Mouse (Mus musculus) heart, postnatal 0 days (tissue): ENCODE results near the gene 4931422A03Rik. TPM values are rescaled to one million over a fixed set of nuclear protein-coding genes. Genes with fewer than 3 reads are reported as not detected.

ENCODE experiments used
- ATAC-seq: fragments of 200-750 bp; cut with Nextera tagmentation; 2 replicates; pipeline ENCODE4 v1.8.0; 2017; ENCODE audit warnings: low read depth, moderate number of reproducible peaks, moderate library complexity; ENCODE audit not compliant: insufficient read depth
- DNase-seq: peaks from one replicate; pipeline ENCODE4 v3.0.0-alpha.2; 2016; ENCODE audit warnings: low spot score
- H3K27ac ChIP-seq: fragments of 300-500 bp; sonication (generic); 2 replicates; pipeline ENCODE4 v1.5.1; 2014; ENCODE audit warnings: low read depth, mild to moderate bottlenecking
- H3K27me3 ChIP-seq: fragments of 300-500 bp; sonication (generic); 2 replicates; pipeline ENCODE4 v1.6.1; 2014; ENCODE audit warnings: low read length, mixed read lengths; ENCODE audit not compliant: control insufficient read depth, insufficient read depth
- H3K36me3 ChIP-seq: fragments of 300-500 bp; sonication (generic); replicated peaks from 2 replicates; pipeline ENCODE4 v1.6.1; 2014; ENCODE audit warnings: low read length, mixed read lengths; ENCODE audit not compliant: control insufficient read depth, insufficient read depth
- H3K4me1 ChIP-seq: fragments of 300-500 bp; sonication (generic); 2 replicates; pipeline ENCODE4 v1.6.1; 2014; ENCODE audit warnings: antibody characterized with exemption; ENCODE audit not compliant: control insufficient read depth, insufficient read depth
- H3K4me2 ChIP-seq: fragments of 300-500 bp; sonication (generic); 2 replicates; pipeline ENCODE4 v1.6.1; 2014; ENCODE audit warnings: low read depth, mild to moderate bottlenecking, low read length, moderate library complexity
- H3K4me3 ChIP-seq: fragments of 300-500 bp; sonication (generic); 2 replicates; pipeline ENCODE4 v1.5.1; 2014; ENCODE audit warnings: low read depth, low read length
- H3K9ac ChIP-seq: fragments of 300-500 bp; sonication (generic); replicated peaks from 2 replicates; pipeline ENCODE4 v1.6.1; 2014; ENCODE audit warnings: low read depth, low read length, mixed read lengths
- H3K9me3 ChIP-seq: fragments of 300-500 bp; sonication (generic); replicated peaks from 2 replicates; pipeline ENCODE4 v1.6.1; 2016; ENCODE audit warnings: low read length; ENCODE audit not compliant: control insufficient read depth
- CTCF ChIP-seq: IDR thresholded peaks from 2 replicates; pipeline ENCODE4 v1.5.1; 2016; ENCODE audit warnings: antibody characterized with exemption, control low read depth, low read depth
- EP300 ChIP-seq: IDR thresholded peaks from 2 replicates; pipeline ENCODE4 v1.6.1; 2016; ENCODE audit warnings: antibody characterized with exemption, low read depth
- WGBS: fragments of 180-500 bp; shearing (Covaris S2); extraction: QIAGEN DNeasy Blood & Tissue Kit; methylation state at CpG from one replicate; pipeline ENCODE4 v1.1.7; 2014; 5-methylcytosine and 5-hydroxymethylcytosine counted together
- polyA plus RNA-seq: library from polyadenylated mRNA; unstranded; fragments of >200 nt; fragmentation: Nextera tagmentation; extraction: Ambion mirVana; gene quantifications from 2 replicates; pipeline ENCODE4 v1.2.1, GENCODE M21; 2015
- total RNA-seq: library from RNA; depleted of rRNA; stranded (reverse); fragments of >200 nt; gene quantifications from 2 replicates; pipeline ENCODE4 v1.2.3, GENCODE M21; 2014; ENCODE audit warnings: low replicate concordance

Gene 4931422A03Rik
- total and polyA plus RNA-seq, 2 experiments from 2014 or later = 1.1 TPM; not detected in 1

DNA sequence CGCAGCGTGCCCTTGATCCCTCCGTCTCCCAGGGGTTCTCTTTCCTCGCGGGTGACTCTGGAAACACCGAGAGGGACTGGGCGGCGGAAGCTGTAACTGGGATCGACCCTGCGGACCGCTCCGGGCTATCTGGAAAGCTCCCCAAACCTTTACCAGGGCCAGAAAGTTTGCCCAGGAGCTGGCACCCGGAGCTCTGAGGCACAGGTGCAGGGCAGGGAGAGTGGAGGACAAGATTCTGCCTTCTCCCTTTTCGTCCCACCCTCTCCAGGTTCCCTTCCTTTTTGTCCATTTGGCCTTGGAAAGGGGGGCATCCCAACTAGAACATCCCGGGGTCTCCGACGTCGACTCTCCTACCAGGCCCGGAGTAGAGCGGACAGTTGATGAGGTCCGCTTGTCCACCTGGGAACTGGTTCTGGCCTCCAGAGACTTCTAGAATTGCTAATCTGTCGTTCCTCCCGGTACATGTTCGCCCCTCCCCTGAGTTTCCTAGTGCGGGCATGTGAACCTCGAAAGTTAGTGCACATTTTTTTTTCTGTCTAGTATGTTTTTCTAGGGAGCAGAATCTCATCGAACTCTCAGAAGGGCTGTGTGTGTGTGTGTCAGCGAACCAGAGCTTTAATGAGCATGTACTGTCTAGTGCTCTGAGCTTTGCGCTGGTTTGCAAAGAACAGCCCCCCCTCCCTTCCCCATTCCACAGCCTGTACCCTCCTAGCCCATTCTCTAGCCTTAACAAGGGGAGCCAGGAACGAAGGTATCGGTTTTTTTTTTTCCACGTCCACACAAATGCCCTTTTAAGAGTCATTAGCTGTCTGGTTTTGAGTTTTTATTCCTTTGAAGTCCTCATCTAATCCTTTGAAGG, 57.1 kb downstream of the 4931422A03Rik start:
- Histone ChIP-seq H3K4me3 (peak overlapping the region; percentile 91), H3K4me1 (0 out of 2 replicates have a peak, but pooled peaks cover 2% of the 10 kb centered on the region), H3K36me3 (no peaks in the 10 kb centered on the region), H3K4me2 (peak overlapping the region; percentile 97), H3K27me3 (peaks cover 62% of the 10 kb centered on the region), H3K27ac (peak overlapping the region; percentile 69), H3K9me3 (no peaks in the 10 kb centered on the region), H3K9ac (peak overlapping the region; percentile 71)
- DNase-seq = no peak
- TF ChIP-seq EP300 (no peak), CTCF (no peak)
- WGBS = 5% methylated on average over 32 of the region's 32 CpGs
- 0 out of 2 replicates have a peak, but pooled peaks have one; percentile 27 for ATAC-seq

DNA sequence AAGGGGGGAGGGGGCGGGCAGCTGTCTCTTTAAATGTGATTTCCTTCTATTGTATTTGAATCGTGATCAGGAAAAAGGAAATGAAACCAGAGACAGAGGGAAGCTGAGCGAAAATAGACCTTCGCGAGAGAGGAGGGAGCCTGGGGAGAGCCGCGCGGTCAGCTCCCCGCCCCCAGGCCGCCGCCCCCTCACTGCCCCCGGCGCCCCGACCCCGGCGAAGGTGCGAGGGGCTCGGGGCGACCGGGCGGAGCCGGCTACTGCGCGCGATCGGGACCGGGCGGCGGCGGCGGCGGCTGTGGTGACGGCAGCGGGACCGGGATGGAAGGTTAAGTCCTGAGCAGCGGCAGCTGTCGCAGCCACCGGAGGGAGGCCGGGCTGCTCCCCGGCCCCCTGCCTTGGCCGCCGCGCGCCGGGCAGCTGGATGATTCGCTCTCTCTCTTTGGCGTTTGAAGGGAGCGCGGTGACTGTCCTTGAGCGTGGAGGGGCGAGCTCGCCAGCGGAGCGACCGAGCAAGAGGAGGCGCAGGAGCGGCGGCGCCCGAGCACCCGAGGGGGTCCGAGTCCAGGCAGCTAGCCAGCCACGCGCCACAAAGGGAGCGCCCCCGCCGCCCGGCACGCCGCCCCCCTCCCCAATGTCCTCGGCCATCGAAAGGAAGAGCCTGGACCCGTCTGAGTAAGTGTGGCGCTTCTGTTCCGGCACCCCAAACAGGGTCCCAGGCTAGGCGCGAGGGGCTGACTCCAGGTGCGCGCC, 57.9 kb downstream of the 4931422A03Rik start:
- peaks cover 67% of the 10 kb centered on the region for H3K27me3 ChIP-seq
- peak overlapping the region; percentile 71 for H3K9ac ChIP-seq
- ATAC-seq = peak; percentile 59
- H3K4me2 ChIP-seq = peak overlapping the region; percentile 97
- under 1% methylated on average over 75 of the region's 79 CpGs for WGBS
- no peaks in the 10 kb centered on the region for H3K9me3 ChIP-seq
- peak; percentile 58 for DNase-seq
- H3K36me3 ChIP-seq = no peaks in the 10 kb centered on the region
- TF ChIP-seq EP300 (no peak), CTCF (no peak)
- H3K27ac ChIP-seq = peak overlapping the region; percentile 69
- 0 out of 2 replicates have a peak, but pooled peaks cover 2% of the 10 kb centered on the region for H3K4me1 ChIP-seq
- H3K4me3 ChIP-seq = peak overlapping the region; percentile 91

DNA sequence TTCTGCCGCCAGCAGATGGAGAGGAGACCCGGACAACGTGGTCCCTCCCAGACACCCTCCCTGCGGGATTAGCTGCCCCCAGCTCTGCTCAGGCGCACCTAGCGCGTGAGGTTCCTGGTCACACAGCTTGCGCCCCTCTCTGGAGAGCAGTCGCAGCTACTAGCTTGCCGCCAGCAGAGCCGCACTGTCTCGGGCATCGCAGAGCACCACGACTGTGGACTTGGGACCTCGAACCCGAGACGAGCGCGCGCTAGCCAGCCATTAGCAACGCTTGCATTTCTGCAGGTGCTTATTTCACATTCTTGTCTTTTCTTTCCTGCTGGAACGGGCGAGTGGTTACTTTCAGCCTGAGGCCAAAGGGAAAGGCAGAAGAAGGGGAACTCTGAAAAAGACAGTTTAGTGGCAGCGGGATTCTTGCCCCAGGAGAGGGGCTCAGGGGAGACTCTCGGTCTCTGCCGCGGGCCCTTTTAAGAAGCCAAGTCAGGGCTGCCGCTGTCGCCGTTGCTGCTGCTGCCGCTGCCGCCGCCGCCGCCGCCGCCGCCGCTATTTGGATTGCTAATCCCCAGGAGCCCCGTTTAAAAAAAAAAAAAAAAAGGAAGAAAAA, 58.6 kb downstream of the 4931422A03Rik start:
- H3K36me3 ChIP-seq = no peaks in the 10 kb centered on the region
- H3K4me1 ChIP-seq = 0 out of 2 replicates have a peak, but pooled peaks cover 2% of the 10 kb centered on the region
- H3K9ac ChIP-seq = peak overlapping the region; percentile 71
- peak; percentile 81 for ATAC-seq
- TF ChIP-seq CTCF (peak; percentile 29; the same call in 1 of the 2 replicates), EP300 (no peak)
- H3K4me2 ChIP-seq = peak overlapping the region; percentile 97
- peaks cover 64% of the 10 kb centered on the region for H3K27me3 ChIP-seq
- H3K27ac ChIP-seq = peak overlapping the region; percentile 69
- peak; percentile 59 for DNase-seq
- no peaks in the 10 kb centered on the region for H3K9me3 ChIP-seq
- under 1% methylated on average over 40 of the region's 40 CpGs for whole genome bisulfite sequencing
- peak overlapping the region; percentile 91 for H3K4me3 ChIP-seq

DNA sequence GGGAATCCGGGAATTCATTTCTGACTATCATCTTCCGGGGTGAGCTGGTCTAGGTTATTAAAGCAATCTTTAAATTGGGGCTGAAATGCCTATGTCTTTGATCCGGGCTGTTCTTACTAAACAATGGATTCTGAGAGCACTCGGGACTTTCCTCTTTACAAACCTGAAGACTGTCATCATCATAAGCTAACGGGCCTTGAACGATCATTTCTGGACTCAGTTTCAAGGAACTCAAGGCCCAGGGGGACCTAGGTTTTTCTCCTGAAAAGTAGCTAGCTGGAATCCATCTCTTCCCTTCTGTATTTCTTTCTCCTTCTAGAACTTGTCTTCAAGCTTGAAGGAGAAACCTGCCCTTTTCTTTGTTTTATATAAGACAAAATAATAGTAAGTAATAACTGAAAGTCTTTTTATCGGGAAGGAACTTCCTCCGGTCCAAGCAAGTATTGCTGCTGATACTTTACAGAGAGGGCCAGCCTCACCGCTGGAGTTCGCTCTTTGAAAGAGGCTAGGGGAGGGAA, 59.2 kb downstream of the 4931422A03Rik start:
- DNase-seq = no peak
- ATAC-seq = no peak

DNA sequence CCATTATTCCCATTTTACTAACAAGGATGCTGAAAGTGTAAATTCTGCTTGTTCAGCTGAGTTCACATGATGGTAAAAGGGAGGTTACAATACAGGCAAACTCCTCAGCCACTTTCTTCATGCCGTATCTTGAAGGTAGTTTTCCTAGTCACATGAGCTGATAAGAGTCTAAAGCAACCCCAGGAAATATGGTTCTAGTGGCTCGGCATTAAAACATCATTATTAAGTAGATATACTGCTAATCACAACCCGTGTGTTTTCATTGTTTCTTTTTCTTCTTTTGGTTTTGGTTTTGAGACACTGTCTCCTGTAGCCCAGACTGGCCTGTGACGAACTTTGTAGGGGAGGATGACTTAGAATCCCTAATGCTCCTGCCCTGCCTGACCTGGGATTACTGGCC, 60.0 kb downstream of the 4931422A03Rik start:
- no peak for ATAC-seq
- Histone ChIP-seq H3K9ac (no peak overlapping the region), H3K4me2 (no peak overlapping the region), H3K27me3 (peaks cover 60% of the 10 kb centered on the region), H3K36me3 (no peaks in the 10 kb centered on the region), H3K4me3 (no peak overlapping the region), H3K4me1 (0 out of 2 replicates have a peak, but pooled peaks cover 2% of the 10 kb centered on the region), H3K9me3 (no peaks in the 10 kb centered on the region), H3K27ac (no peak overlapping the region)
- DNase-seq = no peak
- TF ChIP-seq EP300 (no peak), CTCF (no peak)
- whole genome bisulfite sequencing = 61% methylated on average over 4 of the region's 4 CpGs

More for the DNA sequence above, 59.2 kb downstream of the 4931422A03Rik start:
- Histone ChIP-seq H3K4me3 (peak overlapping the region; percentile 91), H3K9me3 (no peaks in the 10 kb centered on the region), H3K27ac (peak overlapping the region; percentile 69), H3K36me3 (no peaks in the 10 kb centered on the region), H3K4me1 (0 out of 2 replicates have a peak, but pooled peaks cover 2% of the 10 kb centered on the region), H3K9ac (peak overlapping the region; percentile 71), H3K27me3 (peaks cover 63% of the 10 kb centered on the region), H3K4me2 (peak overlapping the region; percentile 97)
- 30% methylated on average over 10 of the region's 10 CpGs for WGBS
- TF ChIP-seq EP300 = no peak
- TF ChIP-seq CTCF = no peak
